ENCODE assay signal across 10 mouse cellular contexts in genomic region chr6:28704612-28705011, GRCm38 (mm10).
DNase-seq lines count a peak whose midpoint lies in the region; ATAC-seq and TF ChIP-seq lines count a peak whose summit lies in the region.
"Had no signal": no experiment of that assay in that cellular context is flagged by ENCODE, and none has a peak within 500 bp of the region (broad histone marks: within the 10 kb centered on the region; RNA-seq: fewer than 3 reads in every experiment).

No protein-coding gene starts in this region.

- no peak overlapping the region for H3K4me3 ChIP-seq in heart, embryonic 16.5 days (ENCODE audit: low read length)
- H3K4me3 ChIP-seq in neural tube, embryonic 13.5 days, result no peak overlapping the region
- no peak overlapping the region for H3K4me3 ChIP-seq in neural tube, embryonic 15.5 days (replicated peaks)
- no peak overlapping the region for H3K4me3 ChIP-seq in hindbrain, postnatal 0 days (ENCODE audit: low read length)
- no peak overlapping the region for H3K4me3 ChIP-seq in olfactory bulb, adult 2 months (ENCODE audit: insufficient read depth, low read depth, low read length)
- H3K4me3 ChIP-seq: limb, embryonic 12.5 days had no signal

- no peak for ATAC-seq in heart, embryonic 16.5 days (replicated peaks; ENCODE audit: extremely low read depth, insufficient read depth, low FRiP score)
- ATAC-seq in neural tube, embryonic 13.5 days (ENCODE audit: low read depth), result no peak
- no peak for ATAC-seq in neural tube, embryonic 15.5 days (ENCODE audit: low FRiP score)
- ATAC-seq in hindbrain, postnatal 0 days, result no peak

- 23% methylated on average over 6 of the region's 6 CpGs for WGBS in heart, embryonic 16.5 days
- 59% methylated on average over 6 of the region's 6 CpGs for WGBS in neural tube, embryonic 13.5 days
- 53% methylated on average over 6 of the region's 6 CpGs for WGBS in neural tube, embryonic 15.5 days
- 35% methylated on average over 6 of the region's 6 CpGs for WGBS in hindbrain, postnatal 0 days
- WGBS in olfactory bulb, adult 2 months, result 48% methylated on average over 6 of the region's 6 CpGs

- no peak for DNase-seq in heart, adult 8-10 months (ENCODE audit: low spot score)
- no peak for DNase-seq in hindbrain, postnatal 0 days (ENCODE audit: low spot score)
- DNase-seq in urinary bladder, postnatal 36 days (ENCODE audit: low spot score in 2 of 2), result no peak
- DNase-seq in c-Kit-positive CD71-positive TER-119-positive erythroid progenitor cells, embryonic 14.5 days (ENCODE audit: low spot score), result no peak
- DNase-seq: retina, postnatal 1 day had no signal

- no peak overlapping the region; the same call in 1 of the 2 replicates for H3K9ac ChIP-seq in heart, embryonic 16.5 days (ENCODE audit: low read length)
- H3K9ac ChIP-seq in neural tube, embryonic 13.5 days, result no peak overlapping the region; the same call in 1 of the 2 replicates
- H3K9ac ChIP-seq in neural tube, embryonic 15.5 days (replicated peaks), result no peak overlapping the region
- no peak overlapping the region for H3K9ac ChIP-seq in hindbrain, postnatal 0 days (replicated peaks; ENCODE audit: low read length)
- H3K9ac ChIP-seq: limb, embryonic 12.5 days had no signal

- H3K27ac ChIP-seq in heart, embryonic 16.5 days (ENCODE audit: low read length), result peak overlapping the region; percentile 14; the same call in 1 of the 2 replicates
- H3K27ac ChIP-seq in neural tube, embryonic 13.5 days (replicated peaks), result peak overlapping the region; percentile 67
- no peak overlapping the region for H3K27ac ChIP-seq in neural tube, embryonic 15.5 days (replicated peaks)
- H3K27ac ChIP-seq in hindbrain, postnatal 0 days, result peak overlapping the region; percentile 48; the same call in 1 of the 2 replicates
- H3K27ac ChIP-seq in olfactory bulb, adult 2 months (ENCODE audit: insufficient read depth, low read depth, low read length), result peak overlapping the region; percentile 42
- H3K27ac ChIP-seq: limb, embryonic 12.5 days had no signal

- no peak for TF ChIP-seq CTCF in hindbrain, postnatal 0 days (IDR thresholded peaks at IDR 0.05; ENCODE audit: low read depth)
- TF ChIP-seq CTCF in olfactory bulb, adult 2 months (IDR thresholded peaks at IDR 0.05; ENCODE audit: insufficient read depth, low read depth, low read length), result no peak

- peaks cover 4% of the 10 kb centered on the region for H3K36me3 ChIP-seq in heart, embryonic 16.5 days (ENCODE audit: control insufficient read depth, insufficient read depth)
- no peaks in the 10 kb centered on the region; the same call in 1 of the 2 replicates for H3K36me3 ChIP-seq in neural tube, embryonic 13.5 days
- no peaks in the 10 kb centered on the region for H3K36me3 ChIP-seq in neural tube, embryonic 15.5 days
- H3K36me3 ChIP-seq in hindbrain, postnatal 0 days (ENCODE audit: insufficient read depth, low read length), result no peaks in the 10 kb centered on the region

- peaks cover 36% of the 10 kb centered on the region for H3K4me1 ChIP-seq in heart, embryonic 16.5 days (ENCODE audit: control insufficient read depth, insufficient read depth, low read length)
- peaks cover 27% of the 10 kb centered on the region for H3K4me1 ChIP-seq in neural tube, embryonic 13.5 days (replicated peaks)
- peaks cover 22% of the 10 kb centered on the region for H3K4me1 ChIP-seq in neural tube, embryonic 15.5 days
- H3K4me1 ChIP-seq in hindbrain, postnatal 0 days (ENCODE audit: insufficient read depth, low read length), result peaks cover 13% of the 10 kb centered on the region
- peaks cover 9% of the 10 kb centered on the region for H3K4me1 ChIP-seq in olfactory bulb, adult 2 months (ENCODE audit: control insufficient read depth, insufficient read depth, low read length)

- H3K4me2 ChIP-seq in heart, embryonic 16.5 days (ENCODE audit: low read depth, low read length), result no peak overlapping the region
- H3K4me2 ChIP-seq in neural tube, embryonic 13.5 days, result no peak overlapping the region
- H3K4me2 ChIP-seq in neural tube, embryonic 15.5 days, result no peak overlapping the region
- no peak overlapping the region for H3K4me2 ChIP-seq in hindbrain, postnatal 0 days (ENCODE audit: low read depth, low read length)
- H3K4me2 ChIP-seq: limb, embryonic 12.5 days had no signal

- no peaks in the 10 kb centered on the region for H3K9me3 ChIP-seq in heart, embryonic 16.5 days (replicated peaks; ENCODE audit: control insufficient read depth, low read length)
- H3K9me3 ChIP-seq in neural tube, embryonic 13.5 days, result no peaks in the 10 kb centered on the region
- no peaks in the 10 kb centered on the region for H3K9me3 ChIP-seq in neural tube, embryonic 15.5 days (replicated peaks)
- H3K9me3 ChIP-seq in hindbrain, postnatal 0 days (ENCODE audit: low read length), result no peaks in the 10 kb centered on the region
- H3K9me3 ChIP-seq: limb, embryonic 12.5 days had no signal

- TF ChIP-seq POLR2A in olfactory bulb, adult 2 months (IDR thresholded peaks at IDR 0.05; ENCODE audit: insufficient read depth, low read depth, low read length), result no peak

- H3K27me3 ChIP-seq in heart, embryonic 16.5 days (ENCODE audit: control insufficient read depth, insufficient read depth, low read length), result no peaks in the 10 kb centered on the region
- H3K27me3 ChIP-seq in neural tube, embryonic 13.5 days, result no peaks in the 10 kb centered on the region
- no peaks in the 10 kb centered on the region for H3K27me3 ChIP-seq in neural tube, embryonic 15.5 days (replicated peaks)
- no peaks in the 10 kb centered on the region for H3K27me3 ChIP-seq in hindbrain, postnatal 0 days (ENCODE audit: insufficient read depth, low read length)
- H3K27me3 ChIP-seq: limb, embryonic 12.5 days had no signal
